Mouse (Mus musculus): ENCODE measurements around the gene Slc26a5. TPM values are rescaled to one million over a fixed set of nuclear protein-coding genes. Genes with fewer than 3 reads are reported as not detected.

The Slc26a5 gene
- polyA plus RNA-seq, 2 experiments: 0.01 TPM; not detected in 1

GRCm38 (mm10) chr5:21866311-21866712, 908 bp upstream of the Slc26a5 start:
- H3K36me3 ChIP-seq (ENCODE audit: control insufficient read depth, insufficient read depth, low read length): no peaks in the 10 kb centered on the region
- peak overlapping the region; percentile 51; the same call in 1 of the 2 replicates for H3K4me2 ChIP-seq (replicated peaks; ENCODE audit: low read depth, low read length, severe bottlenecking)
- no peak overlapping the region for H3K9ac ChIP-seq (ENCODE audit: low read depth, low read length, severe bottlenecking)
- no peak for ATAC-seq (ENCODE audit: low FRiP score, low read depth)
- no peak for TF ChIP-seq POLR2A (IDR thresholded peaks at IDR 0.05; ENCODE audit: borderline replicate concordance, extremely low read depth, insufficient read depth, insufficient read length)
- WGBS: 9% methylated on average over 6 of the region's 6 CpGs
- no peaks in the 10 kb centered on the region for H3K4me1 ChIP-seq (ENCODE audit: control insufficient read depth, insufficient read depth, low read length)
- no peaks in the 10 kb centered on the region for H3K27me3 ChIP-seq (ENCODE audit: control insufficient read depth, insufficient read depth, low read length)
- no peaks in the 10 kb centered on the region for H3K9me3 ChIP-seq (ENCODE audit: control insufficient read depth, low read length)
- no peak overlapping the region for H3K27ac ChIP-seq (replicated peaks; ENCODE audit: low read depth, low read length)
- no peak for DNase-seq (ENCODE audit: low spot score)
- H3K4me3 ChIP-seq (replicated peaks; ENCODE audit: low read length): no peak overlapping the region

- no peak for DNase-seq (ENCODE audit: low spot score)
- Histone ChIP-seq H3K4me2 (replicated peaks; ENCODE audit: low read depth, low read length, severe bottlenecking) (no peak overlapping the region), H3K9ac (ENCODE audit: low read depth, low read length, severe bottlenecking) (no peak overlapping the region), H3K9me3 (ENCODE audit: control insufficient read depth, low read length) (no peaks in the 10 kb centered on the region), H3K4me1 (ENCODE audit: control insufficient read depth, insufficient read depth, low read length) (no peaks in the 10 kb centered on the region), H3K27me3 (ENCODE audit: control insufficient read depth, insufficient read depth, low read length) (no peaks in the 10 kb centered on the region), H3K4me3 (replicated peaks; ENCODE audit: low read length) (no peak overlapping the region), H3K36me3 (ENCODE audit: control insufficient read depth, insufficient read depth, low read length) (no peaks in the 10 kb centered on the region), H3K27ac (replicated peaks; ENCODE audit: low read depth, low read length) (no peak overlapping the region)
- no peak for TF ChIP-seq POLR2A (IDR thresholded peaks at IDR 0.05; ENCODE audit: borderline replicate concordance, extremely low read depth, insufficient read depth, insufficient read length)
- no peak for ATAC-seq (ENCODE audit: low FRiP score, low read depth)
- WGBS: 83% methylated on average over 7 of the region's 7 CpGs
These were observed 6.8 kb downstream of the Slc26a5 start for GRCm38 (mm10) chr5:21858653-21859052.

GRCm38 (mm10) chr5:21851679-21852340, 13.6 kb downstream of the Slc26a5 start:
- no peaks in the 10 kb centered on the region for H3K27me3 ChIP-seq (ENCODE audit: control insufficient read depth, insufficient read depth, low read length)
- no peak for ATAC-seq (ENCODE audit: low FRiP score, low read depth)
- H3K27ac ChIP-seq (replicated peaks; ENCODE audit: low read depth, low read length): no peak overlapping the region
- no peaks in the 10 kb centered on the region for H3K4me1 ChIP-seq (ENCODE audit: control insufficient read depth, insufficient read depth, low read length)
- H3K9ac ChIP-seq (ENCODE audit: low read depth, low read length, severe bottlenecking): no peak overlapping the region
- no peak overlapping the region for H3K4me3 ChIP-seq (replicated peaks; ENCODE audit: low read length)
- H3K36me3 ChIP-seq (ENCODE audit: control insufficient read depth, insufficient read depth, low read length): no peaks in the 10 kb centered on the region
- no peaks in the 10 kb centered on the region for H3K9me3 ChIP-seq (ENCODE audit: control insufficient read depth, low read length)
- TF ChIP-seq POLR2A (IDR thresholded peaks at IDR 0.05; ENCODE audit: borderline replicate concordance, extremely low read depth, insufficient read depth, insufficient read length): no peak
- H3K4me2 ChIP-seq (replicated peaks; ENCODE audit: low read depth, low read length, severe bottlenecking): no peak overlapping the region
- WGBS: 45% methylated on average over 10 of the region's 10 CpGs
- DNase-seq (ENCODE audit: low spot score): no peak

GRCm38 (mm10) chr5:21847438-21847837, 18.0 kb downstream of the Slc26a5 start:
- DNase-seq (ENCODE audit: low spot score) (no peak), ATAC-seq (ENCODE audit: low FRiP score, low read depth) (no peak)
- Histone ChIP-seq H3K27me3 (ENCODE audit: control insufficient read depth, insufficient read depth, low read length) (no peaks in the 10 kb centered on the region), H3K36me3 (ENCODE audit: control insufficient read depth, insufficient read depth, low read length) (no peaks in the 10 kb centered on the region), H3K4me3 (replicated peaks; ENCODE audit: low read length) (no peak overlapping the region), H3K4me1 (ENCODE audit: control insufficient read depth, insufficient read depth, low read length) (no peaks in the 10 kb centered on the region), H3K4me2 (replicated peaks; ENCODE audit: low read depth, low read length, severe bottlenecking) (no peak overlapping the region), H3K9ac (ENCODE audit: low read depth, low read length, severe bottlenecking) (no peak overlapping the region), H3K9me3 (ENCODE audit: control insufficient read depth, low read length) (no peaks in the 10 kb centered on the region), H3K27ac (replicated peaks; ENCODE audit: low read depth, low read length) (no peak overlapping the region)
- TF ChIP-seq POLR2A (IDR thresholded peaks at IDR 0.05; ENCODE audit: borderline replicate concordance, extremely low read depth, insufficient read depth, insufficient read length): no peak
- 45% methylated on average over 6 of the region's 6 CpGs for WGBS

- no peak for TF ChIP-seq POLR2A (IDR thresholded peaks at IDR 0.05; ENCODE audit: borderline replicate concordance, extremely low read depth, insufficient read depth, insufficient read length)
- H3K4me1 ChIP-seq (ENCODE audit: control insufficient read depth, insufficient read depth, low read length): no peaks in the 10 kb centered on the region
- no peak overlapping the region for H3K4me3 ChIP-seq (replicated peaks; ENCODE audit: low read length)
- no peaks in the 10 kb centered on the region for H3K27me3 ChIP-seq (ENCODE audit: control insufficient read depth, insufficient read depth, low read length)
- no peak overlapping the region for H3K4me2 ChIP-seq (replicated peaks; ENCODE audit: low read depth, low read length, severe bottlenecking)
- H3K9me3 ChIP-seq (ENCODE audit: control insufficient read depth, low read length): no peaks in the 10 kb centered on the region
- DNase-seq (ENCODE audit: low spot score): no peak
- H3K27ac ChIP-seq (replicated peaks; ENCODE audit: low read depth, low read length): no peak overlapping the region
- no peak for ATAC-seq (ENCODE audit: low FRiP score, low read depth)
- 84% methylated on average over 20 of the region's 20 CpGs for WGBS
- H3K36me3 ChIP-seq (ENCODE audit: control insufficient read depth, insufficient read depth, low read length): no peaks in the 10 kb centered on the region
- H3K9ac ChIP-seq (ENCODE audit: low read depth, low read length, severe bottlenecking): no peak overlapping the region
These were observed 18.7 kb downstream of the Slc26a5 start for GRCm38 (mm10) chr5:21846616-21847290.

Measured in limb, embryonic 14.5 days (tissue).